Mouse (Mus musculus): Measurements from ENCODE around the gene Elmod1. TPM values are rescaled to one million over a fixed set of nuclear protein-coding genes. Genes with fewer than 3 reads are reported as not detected.

The Elmod1 gene
- polyA plus RNA-seq, 1 experiment = 2.6 TPM

DNA sequence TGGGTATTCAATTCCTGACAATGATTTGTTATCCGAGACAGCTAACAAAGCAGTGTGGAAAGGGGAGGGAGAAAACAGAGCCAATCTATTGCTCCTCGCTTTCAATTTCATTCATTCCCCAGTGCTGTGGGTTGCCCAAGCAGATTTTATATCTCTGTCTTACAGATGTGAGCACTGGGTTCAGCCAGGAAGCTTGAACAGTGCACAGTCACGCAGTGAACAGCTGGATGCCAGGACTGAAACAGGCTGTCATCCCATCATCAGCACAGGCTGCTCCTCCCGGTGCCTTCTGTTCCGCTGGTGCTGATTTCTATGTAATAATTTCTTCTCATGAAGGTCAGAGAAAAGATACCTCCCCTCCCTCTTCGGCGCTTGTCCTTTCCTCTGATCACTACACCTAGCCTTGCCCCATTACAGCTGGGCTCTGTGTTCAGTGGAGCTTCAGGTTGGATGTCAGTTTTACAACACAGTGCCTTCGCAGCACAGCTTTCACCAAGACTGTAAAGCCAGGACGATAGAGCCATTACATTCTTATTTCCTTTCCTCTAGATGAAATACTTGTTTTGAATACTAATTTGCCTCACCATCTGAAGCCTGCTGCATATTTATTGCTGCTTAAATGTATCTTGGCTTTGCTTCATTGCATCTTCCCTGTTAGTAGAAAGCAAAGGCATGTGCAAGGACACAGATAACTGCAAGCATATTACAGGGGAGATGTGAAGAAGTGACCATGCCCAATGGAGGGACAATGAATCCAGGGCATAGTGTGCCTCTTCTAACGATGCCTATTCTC, 59.0 kb downstream of the Elmod1 start:
- WGBS = 69% methylated on average over 10 of the region's 10 CpGs
- TF ChIP-seq POLR2A (IDR thresholded peaks at IDR 0.05; ENCODE audit: borderline replicate concordance, extremely low read depth, low read depth, low read length) (no peak), CTCF (IDR thresholded peaks at IDR 0.05; ENCODE audit: insufficient read depth, low read length) (no peak)
- H3K4me3 ChIP-seq (replicated peaks; ENCODE audit: extremely low read depth, low read depth, low read length) = no peak overlapping the region
- no peak for DNase-seq
- no peaks in the 10 kb centered on the region for H3K4me1 ChIP-seq (ENCODE audit: control insufficient read depth, insufficient read depth, low read length)

DNA sequence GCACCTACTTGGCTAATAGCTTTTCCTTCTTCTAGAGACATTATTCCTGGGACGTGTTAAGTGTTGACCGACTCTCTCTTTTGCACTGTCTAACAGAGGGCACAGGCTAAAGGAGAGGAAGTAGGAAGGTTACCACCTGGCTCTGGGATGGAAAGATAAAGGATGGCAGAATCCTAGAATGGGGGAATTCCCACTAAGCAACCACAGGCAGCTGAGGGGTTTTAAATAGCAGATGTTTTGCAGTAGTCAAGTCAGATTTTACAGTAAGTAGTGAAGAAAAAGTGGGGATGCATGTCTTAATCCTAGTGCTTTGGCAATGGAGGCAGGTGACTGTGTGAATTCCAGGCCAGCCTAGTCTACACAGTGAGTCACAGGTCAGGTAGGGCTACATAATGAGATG, 64.3 kb downstream of the Elmod1 start:
- Histone ChIP-seq H3K4me1 (ENCODE audit: control insufficient read depth, insufficient read depth, low read length) (no peaks in the 10 kb centered on the region), H3K4me3 (replicated peaks; ENCODE audit: extremely low read depth, low read depth, low read length) (no peak overlapping the region)
- DNase-seq = no peak
- TF ChIP-seq POLR2A (IDR thresholded peaks at IDR 0.05; ENCODE audit: borderline replicate concordance, extremely low read depth, low read depth, low read length) (no peak), CTCF (IDR thresholded peaks at IDR 0.05; ENCODE audit: insufficient read depth, low read length) (no peak)
- WGBS = 66% methylated on average over 2 of the region's 2 CpGs

DNA sequence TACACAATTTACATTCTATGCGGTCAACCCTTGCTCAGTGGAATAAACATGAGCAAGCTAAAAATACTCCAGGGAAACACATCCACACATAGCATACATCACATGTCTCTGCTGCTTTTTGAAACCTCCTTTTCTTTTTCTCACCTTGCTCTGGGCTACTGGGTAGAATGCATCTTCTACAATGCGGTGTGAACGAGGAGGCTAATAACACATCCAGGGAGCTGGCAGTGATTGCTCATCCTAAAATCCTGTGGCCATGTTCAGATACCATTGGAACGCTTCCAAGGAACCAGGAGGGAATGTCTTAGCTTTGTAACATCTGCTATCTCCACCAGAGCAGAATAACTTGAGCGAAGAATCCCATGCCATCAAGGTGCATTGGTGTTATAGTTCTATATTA, 64.8 kb downstream of the Elmod1 start:
- TF ChIP-seq CTCF (IDR thresholded peaks at IDR 0.05; ENCODE audit: insufficient read depth, low read length) (no peak), POLR2A (IDR thresholded peaks at IDR 0.05; ENCODE audit: borderline replicate concordance, extremely low read depth, low read depth, low read length) (no peak)
- WGBS = 75% methylated on average over 5 of the region's 5 CpGs
- no peak for DNase-seq
- no peak overlapping the region for H3K4me3 ChIP-seq (replicated peaks; ENCODE audit: extremely low read depth, low read depth, low read length)
- no peaks in the 10 kb centered on the region for H3K4me1 ChIP-seq (ENCODE audit: control insufficient read depth, insufficient read depth, low read length)

DNA sequence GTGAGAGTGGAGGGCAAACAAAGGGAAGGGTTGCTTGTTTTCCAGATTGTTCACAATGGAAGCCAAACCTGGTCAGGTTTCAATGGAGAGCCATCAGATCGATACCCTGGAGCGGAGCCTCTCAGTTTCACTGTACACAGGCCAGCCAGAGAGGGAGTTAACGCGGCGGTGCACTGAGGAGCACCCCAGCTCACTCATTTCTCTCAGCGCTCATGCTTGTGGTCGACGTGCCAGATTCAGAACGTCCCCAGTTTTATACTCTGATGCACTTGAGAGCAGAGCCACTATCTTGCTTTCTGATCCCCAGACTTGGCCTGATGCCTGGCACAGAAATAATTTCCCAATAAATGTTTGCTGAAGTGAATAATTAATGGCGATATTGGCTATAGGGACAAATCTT, 68.3 kb downstream of the Elmod1 start:
- H3K4me1 ChIP-seq (ENCODE audit: control insufficient read depth, insufficient read depth, low read length) = no peaks in the 10 kb centered on the region
- DNase-seq = no peak
- WGBS = 70% methylated on average over 10 of the region's 10 CpGs
- TF ChIP-seq CTCF (IDR thresholded peaks at IDR 0.05; ENCODE audit: insufficient read depth, low read length) (no peak), POLR2A (IDR thresholded peaks at IDR 0.05; ENCODE audit: borderline replicate concordance, extremely low read depth, low read depth, low read length) (no peak)
- H3K4me3 ChIP-seq (replicated peaks; ENCODE audit: extremely low read depth, low read depth, low read length) = no peak overlapping the region

DNA sequence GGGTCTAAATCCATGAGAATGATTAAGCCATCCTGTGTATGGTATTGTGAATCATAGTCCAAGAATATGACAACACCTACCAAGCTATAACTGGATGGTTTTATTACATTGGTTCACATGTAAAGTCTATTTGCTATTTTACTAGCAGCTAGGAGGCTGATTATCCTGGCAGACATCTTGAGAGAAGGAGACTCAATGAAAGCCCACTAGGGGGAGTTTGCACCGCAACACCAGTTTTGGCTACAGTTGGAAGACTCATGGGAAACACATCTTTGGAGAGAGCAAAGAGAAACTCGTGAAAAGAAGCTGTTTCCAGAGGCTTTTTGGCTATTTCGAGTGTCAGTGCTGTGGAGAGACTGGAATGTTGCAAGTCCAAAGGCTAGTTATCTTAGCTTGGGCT, 69.7 kb downstream of the Elmod1 start:
- WGBS = 35% methylated on average over 3 of the region's 3 CpGs
- no peaks in the 10 kb centered on the region for H3K4me1 ChIP-seq (ENCODE audit: control insufficient read depth, insufficient read depth, low read length)
- H3K4me3 ChIP-seq (replicated peaks; ENCODE audit: extremely low read depth, low read depth, low read length) = no peak overlapping the region
- TF ChIP-seq POLR2A (IDR thresholded peaks at IDR 0.05; ENCODE audit: borderline replicate concordance, extremely low read depth, low read depth, low read length) (no peak), CTCF (IDR thresholded peaks at IDR 0.05; ENCODE audit: insufficient read depth, low read length) (no peak)
- no peak for DNase-seq

DNA sequence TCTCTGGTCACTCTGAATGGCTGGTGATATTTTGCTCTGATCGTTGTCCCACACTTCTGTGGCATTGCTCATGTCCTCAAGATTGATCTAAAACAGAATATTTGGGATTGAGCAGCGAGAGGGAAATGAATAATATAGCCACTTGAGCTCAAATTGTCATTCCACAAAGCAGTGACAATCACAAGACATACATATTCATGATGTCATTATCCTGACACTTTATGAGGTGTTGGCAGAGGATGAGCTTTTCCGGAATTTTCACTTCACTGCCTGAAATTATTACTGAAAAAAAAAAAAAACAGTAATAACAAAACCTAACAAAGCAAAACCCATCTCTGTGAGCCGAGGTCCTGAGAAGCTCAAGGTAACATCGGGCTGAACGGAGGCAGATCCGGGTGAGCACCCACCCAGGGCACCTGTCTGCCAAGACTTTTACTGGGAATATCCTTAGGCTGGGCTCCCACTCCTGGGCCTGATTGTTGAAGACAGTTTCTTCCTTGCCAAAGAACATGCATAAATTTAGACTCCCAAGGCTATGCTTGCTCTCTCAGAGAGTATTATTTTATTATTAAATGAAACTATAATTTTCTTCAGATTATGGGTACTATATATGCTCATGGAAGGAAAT, 71.8 kb downstream of the Elmod1 start:
- no peak for DNase-seq
- no peak for TF ChIP-seq CTCF (IDR thresholded peaks at IDR 0.05; ENCODE audit: insufficient read depth, low read length)
- TF ChIP-seq POLR2A (IDR thresholded peaks at IDR 0.05; ENCODE audit: borderline replicate concordance, extremely low read depth, low read depth, low read length) = no peak
- Histone ChIP-seq H3K4me3 (replicated peaks; ENCODE audit: extremely low read depth, low read depth, low read length) (no peak overlapping the region), H3K4me1 (ENCODE audit: control insufficient read depth, insufficient read depth, low read length) (no peaks in the 10 kb centered on the region)
- WGBS = 84% methylated on average over 7 of the region's 7 CpGs

DNA sequence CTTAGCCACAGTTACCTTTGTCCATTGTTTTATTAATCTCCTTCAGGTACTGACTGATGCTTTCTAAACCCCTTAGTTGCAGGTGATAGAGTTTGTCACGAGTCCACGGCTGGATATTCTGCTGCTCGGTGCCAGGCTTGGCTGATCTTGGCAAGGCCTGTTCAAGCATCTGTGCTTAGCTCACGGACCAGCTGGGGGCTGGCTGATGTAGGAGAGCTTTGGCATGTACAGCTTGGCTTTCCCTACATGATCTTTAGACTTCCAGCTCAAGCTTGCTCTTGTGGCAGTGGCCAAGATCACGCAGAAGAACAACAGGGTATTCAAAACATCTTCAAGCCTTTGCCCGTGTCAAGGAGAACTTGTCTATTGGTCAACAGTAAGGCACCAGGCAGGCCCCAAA, 75.3 kb downstream of the Elmod1 start:
- TF ChIP-seq POLR2A (IDR thresholded peaks at IDR 0.05; ENCODE audit: borderline replicate concordance, extremely low read depth, low read depth, low read length) (no peak), CTCF (IDR thresholded peaks at IDR 0.05; ENCODE audit: insufficient read depth, low read length) (no peak)
- WGBS = 74% methylated on average over 6 of the region's 6 CpGs
- no peaks in the 10 kb centered on the region for H3K4me1 ChIP-seq (ENCODE audit: control insufficient read depth, insufficient read depth, low read length)
- no peak overlapping the region for H3K4me3 ChIP-seq (replicated peaks; ENCODE audit: extremely low read depth, low read depth, low read length)
- DNase-seq = no peak

DNA sequence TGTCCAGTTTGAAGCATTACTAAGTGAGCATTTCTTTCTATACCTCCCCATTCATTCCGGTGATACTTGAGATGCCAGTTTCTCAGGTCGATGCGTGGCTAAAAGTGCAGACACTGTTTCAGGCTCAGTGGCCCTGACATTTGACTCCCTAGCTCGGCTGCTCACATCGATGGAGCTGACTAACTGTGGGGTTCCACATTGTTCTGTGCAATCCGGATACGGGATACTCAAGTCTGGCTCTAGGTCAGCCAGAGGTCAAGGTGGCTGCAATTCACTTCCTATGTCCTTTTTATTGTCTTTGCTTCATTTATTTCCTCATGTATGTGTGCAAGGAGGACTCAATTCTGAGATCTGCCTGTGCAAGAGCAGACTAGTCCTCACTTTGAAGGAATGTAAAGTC, 79.3 kb downstream of the Elmod1 start:
- no peak for DNase-seq
- H3K4me1 ChIP-seq (ENCODE audit: control insufficient read depth, insufficient read depth, low read length) = no peaks in the 10 kb centered on the region
- 68% methylated on average over 7 of the region's 7 CpGs for WGBS
- H3K4me3 ChIP-seq (replicated peaks; ENCODE audit: extremely low read depth, low read depth, low read length) = no peak overlapping the region
- TF ChIP-seq CTCF (IDR thresholded peaks at IDR 0.05; ENCODE audit: insufficient read depth, low read length) = no peak
- no peak for TF ChIP-seq POLR2A (IDR thresholded peaks at IDR 0.05; ENCODE audit: borderline replicate concordance, extremely low read depth, low read depth, low read length)

DNA sequence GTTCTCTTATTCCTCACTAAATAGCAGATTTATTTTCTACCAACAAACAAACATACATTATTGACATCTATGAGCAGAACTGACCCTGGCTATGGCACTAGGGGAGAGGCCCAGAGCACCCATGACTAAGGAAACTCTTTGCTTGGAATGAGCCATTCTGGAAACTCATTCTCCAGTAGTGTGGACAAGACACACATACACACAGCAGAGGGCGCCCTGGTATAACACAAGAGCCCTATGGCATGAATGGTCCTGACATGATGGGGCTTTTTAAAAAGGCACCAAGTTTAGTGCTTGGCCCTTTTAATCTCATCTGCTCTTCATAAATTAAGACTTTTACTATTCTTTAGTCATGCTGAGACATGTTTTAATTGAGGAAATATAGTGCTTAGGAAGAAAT, 85.0 kb downstream of the Elmod1 start:
- H3K4me1 ChIP-seq (ENCODE audit: control insufficient read depth, insufficient read depth, low read length) = no peaks in the 10 kb centered on the region
- TF ChIP-seq POLR2A (IDR thresholded peaks at IDR 0.05; ENCODE audit: borderline replicate concordance, extremely low read depth, low read depth, low read length) (no peak), CTCF (IDR thresholded peaks at IDR 0.05; ENCODE audit: insufficient read depth, low read length) (no peak)
- WGBS = 8% methylated on average over 1 of the region's 1 CpGs
- no peak overlapping the region for H3K4me3 ChIP-seq (replicated peaks; ENCODE audit: extremely low read depth, low read depth, low read length)
- no peak for DNase-seq

Measured in lung, adult 2 months (tissue).